Mouse (Mus musculus): ENCODE measurements around the gene Rbfox1. TPM values are rescaled to one million over a fixed set of nuclear protein-coding genes. Genes with fewer than 3 reads are reported as not detected.
A peak's percentile ranks its signal among the peaks of the same experiment; 100 is the strongest.

Gene Rbfox1
- polyA plus RNA-seq, 1 experiment from 2014 or later = 4.7 TPM

GRCm38 (mm10) chr16:7039404-7040367 is 1154.5 kb downstream of the Rbfox1 start:
- no peak overlapping the region for H3K9ac ChIP-seq (ENCODE audit: low read length)
- no peaks in the 10 kb centered on the region for H3K36me3 ChIP-seq (ENCODE audit: control insufficient read depth, insufficient read depth, low read length)
- H3K4me2 ChIP-seq (ENCODE audit: low read length) = peak overlapping the region; percentile 59
- peaks cover 0 to 2% of the 10 kb centered on the region in 2 experiments; a peak in 1 of 4 replicates for H3K4me1 ChIP-seq (ENCODE audit: control insufficient read depth in 2 of 2, insufficient read depth in 2 of 2, low read length in 2 of 2)
- H3K9me3 ChIP-seq (ENCODE audit: control insufficient read depth, low read length) = no peaks in the 10 kb centered on the region
- no peak for ATAC-seq (ENCODE audit: insufficient number of reproducible peaks, insufficient read depth, low FRiP score, low read depth)
- H3K27ac ChIP-seq (replicated peaks in 1 of 2; ENCODE audit: control insufficient read depth in 1 of 2, insufficient read depth in 1 of 2, low read depth in 2 of 2, low read length in 2 of 2) = no peak overlapping the region
- 3% methylated on average over 29 of the region's 30 CpGs for WGBS
- H3K4me3 ChIP-seq (ENCODE audit: control insufficient read depth in 1 of 2, insufficient read depth in 1 of 2, low read depth in 1 of 2, low read length in 2 of 2) = peak overlapping the region; percentile 31 to 32
- peaks cover 50% of the 10 kb centered on the region for H3K27me3 ChIP-seq (ENCODE audit: control insufficient read depth, insufficient read depth, low read length)

- peaks cover 50% of the 10 kb centered on the region for H3K27me3 ChIP-seq (ENCODE audit: control insufficient read depth, insufficient read depth, low read length)
- H3K9ac ChIP-seq (ENCODE audit: low read length) = no peak overlapping the region
- ATAC-seq (ENCODE audit: insufficient number of reproducible peaks, insufficient read depth, low FRiP score, low read depth) = no peak
- H3K4me3 ChIP-seq (ENCODE audit: control insufficient read depth in 1 of 2, insufficient read depth in 1 of 2, low read depth in 1 of 2, low read length in 2 of 2) = no peak overlapping the region
- H3K27ac ChIP-seq (replicated peaks in 1 of 2; ENCODE audit: control insufficient read depth in 1 of 2, insufficient read depth in 1 of 2, low read depth in 2 of 2, low read length in 2 of 2) = no peak overlapping the region
- WGBS = 24% methylated on average over 6 of the region's 6 CpGs
- no peaks in the 10 kb centered on the region for H3K9me3 ChIP-seq (ENCODE audit: control insufficient read depth, low read length)
- peaks cover 0 to 2% of the 10 kb centered on the region in 2 experiments; a peak in 1 of 4 replicates for H3K4me1 ChIP-seq (ENCODE audit: control insufficient read depth in 2 of 2, insufficient read depth in 2 of 2, low read length in 2 of 2)
- no peaks in the 10 kb centered on the region for H3K36me3 ChIP-seq (ENCODE audit: control insufficient read depth, insufficient read depth, low read length)
- H3K4me2 ChIP-seq (ENCODE audit: low read length) = 0 out of 2 replicates have a peak overlapping the region, but pooled peaks have one; percentile 8
Measured at GRCm38 (mm10) chr16:7040691-7041090, 1155.5 kb downstream of the Rbfox1 start.

- H3K27me3 ChIP-seq (ENCODE audit: control insufficient read depth, insufficient read depth, low read length) = no peaks in the 10 kb centered on the region
- ATAC-seq (ENCODE audit: insufficient number of reproducible peaks, insufficient read depth, low FRiP score, low read depth) = no peak
Measured at GRCm38 (mm10) chr16:7047421-7047820, 1162.3 kb downstream of the Rbfox1 start.

GRCm38 (mm10) chr16:7049162-7049971 is 1164.2 kb downstream of the Rbfox1 start:
- no peak for ATAC-seq (ENCODE audit: insufficient number of reproducible peaks, insufficient read depth, low FRiP score, low read depth)
- Histone ChIP-seq H3K4me1 (ENCODE audit: control insufficient read depth in 2 of 2, insufficient read depth in 2 of 2, low read length in 2 of 2) (peaks cover 0 to 4% of the 10 kb centered on the region in 2 experiments; a peak in 1 of 4 replicates), H3K4me2 (ENCODE audit: low read length) (peak overlapping the region; percentile 64), H3K4me3 (ENCODE audit: control insufficient read depth in 1 of 2, insufficient read depth in 1 of 2, low read depth in 1 of 2, low read length in 2 of 2) (peak overlapping the region; percentile 3 to 16; a peak in 1 of 4 replicates), H3K27me3 (ENCODE audit: control insufficient read depth, insufficient read depth, low read length) (no peaks in the 10 kb centered on the region), H3K9ac (ENCODE audit: low read length) (peak overlapping the region; percentile 46; the same call in 1 of the 2 replicates), H3K27ac (replicated peaks in 1 of 2; ENCODE audit: control insufficient read depth in 1 of 2, insufficient read depth in 1 of 2, low read depth in 2 of 2, low read length in 2 of 2) (no peak overlapping the region), H3K36me3 (ENCODE audit: control insufficient read depth, insufficient read depth, low read length) (no peaks in the 10 kb centered on the region), H3K9me3 (ENCODE audit: control insufficient read depth, low read length) (no peaks in the 10 kb centered on the region)
- WGBS = 11% methylated on average over 18 of the region's 18 CpGs

More at GRCm38 (mm10) chr16:7047421-7047820, 1162.3 kb downstream of the Rbfox1 start:
- H3K9me3 ChIP-seq (ENCODE audit: control insufficient read depth, low read length) = no peaks in the 10 kb centered on the region
- no peak overlapping the region for H3K4me3 ChIP-seq (ENCODE audit: control insufficient read depth in 1 of 2, insufficient read depth in 1 of 2, low read depth in 1 of 2, low read length in 2 of 2)
- no peaks in the 10 kb centered on the region for H3K36me3 ChIP-seq (ENCODE audit: control insufficient read depth, insufficient read depth, low read length)
- 67% methylated on average over 2 of the region's 2 CpGs for WGBS
- peaks cover 0 to 4% of the 10 kb centered on the region in 2 experiments; a peak in 1 of 4 replicates for H3K4me1 ChIP-seq (ENCODE audit: control insufficient read depth in 2 of 2, insufficient read depth in 2 of 2, low read length in 2 of 2)
- no peak overlapping the region for H3K9ac ChIP-seq (ENCODE audit: low read length)
- H3K4me2 ChIP-seq (ENCODE audit: low read length) = no peak overlapping the region
- H3K27ac ChIP-seq (replicated peaks in 1 of 2; ENCODE audit: control insufficient read depth in 1 of 2, insufficient read depth in 1 of 2, low read depth in 2 of 2, low read length in 2 of 2) = no peak overlapping the region

- Histone ChIP-seq H3K27ac (replicated peaks in 1 of 2; ENCODE audit: control insufficient read depth in 1 of 2, insufficient read depth in 1 of 2, low read depth in 2 of 2, low read length in 2 of 2) (no peak overlapping the region), H3K4me2 (ENCODE audit: low read length) (no peak overlapping the region), H3K4me3 (ENCODE audit: control insufficient read depth in 1 of 2, insufficient read depth in 1 of 2, low read depth in 1 of 2, low read length in 2 of 2) (no peak overlapping the region), H3K27me3 (ENCODE audit: control insufficient read depth, insufficient read depth, low read length) (no peaks in the 10 kb centered on the region), H3K9ac (ENCODE audit: low read length) (no peak overlapping the region), H3K4me1 (ENCODE audit: control insufficient read depth in 2 of 2, insufficient read depth in 2 of 2, low read length in 2 of 2) (peaks cover 0 to 4% of the 10 kb centered on the region in 2 experiments; a peak in 1 of 4 replicates), H3K36me3 (ENCODE audit: control insufficient read depth, insufficient read depth, low read length) (no peaks in the 10 kb centered on the region), H3K9me3 (ENCODE audit: control insufficient read depth, low read length) (no peaks in the 10 kb centered on the region)
- no peak for ATAC-seq (ENCODE audit: insufficient number of reproducible peaks, insufficient read depth, low FRiP score, low read depth)
- WGBS = 90% methylated on average over 9 of the region's 9 CpGs
Measured at GRCm38 (mm10) chr16:7050945-7051344, 1165.8 kb downstream of the Rbfox1 start.

GRCm38 (mm10) chr16:7051991-7052390 is 1166.8 kb downstream of the Rbfox1 start:
- Histone ChIP-seq H3K4me1 (ENCODE audit: control insufficient read depth in 2 of 2, insufficient read depth in 2 of 2, low read length in 2 of 2) (peaks cover 0 to 4% of the 10 kb centered on the region in 2 experiments; a peak in 1 of 4 replicates), H3K4me3 (ENCODE audit: control insufficient read depth in 1 of 2, insufficient read depth in 1 of 2, low read depth in 1 of 2, low read length in 2 of 2) (no peak overlapping the region), H3K27ac (replicated peaks in 1 of 2; ENCODE audit: control insufficient read depth in 1 of 2, insufficient read depth in 1 of 2, low read depth in 2 of 2, low read length in 2 of 2) (no peak overlapping the region), H3K36me3 (ENCODE audit: control insufficient read depth, insufficient read depth, low read length) (no peaks in the 10 kb centered on the region), H3K9me3 (ENCODE audit: control insufficient read depth, low read length) (no peaks in the 10 kb centered on the region), H3K4me2 (ENCODE audit: low read length) (no peak overlapping the region), H3K9ac (ENCODE audit: low read length) (no peak overlapping the region), H3K27me3 (ENCODE audit: control insufficient read depth, insufficient read depth, low read length) (no peaks in the 10 kb centered on the region)
- ATAC-seq (ENCODE audit: insufficient number of reproducible peaks, insufficient read depth, low FRiP score, low read depth) = no peak
- WGBS = 69% methylated on average over 9 of the region's 9 CpGs

GRCm38 (mm10) chr16:7052408-7052807 is 1167.3 kb downstream of the Rbfox1 start:
- H3K9me3 ChIP-seq (ENCODE audit: control insufficient read depth, low read length) = no peaks in the 10 kb centered on the region
- WGBS = 73% methylated on average over 9 of the region's 9 CpGs
- H3K27me3 ChIP-seq (ENCODE audit: control insufficient read depth, insufficient read depth, low read length) = no peaks in the 10 kb centered on the region
- H3K4me3 ChIP-seq (ENCODE audit: control insufficient read depth in 1 of 2, insufficient read depth in 1 of 2, low read depth in 1 of 2, low read length in 2 of 2) = no peak overlapping the region
- no peaks in the 10 kb centered on the region for H3K36me3 ChIP-seq (ENCODE audit: control insufficient read depth, insufficient read depth, low read length)
- no peak overlapping the region for H3K4me2 ChIP-seq (ENCODE audit: low read length)
- ATAC-seq (ENCODE audit: insufficient number of reproducible peaks, insufficient read depth, low FRiP score, low read depth) = no peak
- H3K4me1 ChIP-seq (ENCODE audit: control insufficient read depth in 2 of 2, insufficient read depth in 2 of 2, low read length in 2 of 2) = peaks cover 0 to 4% of the 10 kb centered on the region in 2 experiments; a peak in 1 of 4 replicates
- H3K27ac ChIP-seq (replicated peaks in 1 of 2; ENCODE audit: control insufficient read depth in 1 of 2, insufficient read depth in 1 of 2, low read depth in 2 of 2, low read length in 2 of 2) = no peak overlapping the region
- H3K9ac ChIP-seq (ENCODE audit: low read length) = no peak overlapping the region
